Mouse (Mus musculus): ENCODE measurements at regions not wholly inside any gene's neighbourhood (a gene's known extent, or its start where the extent isn't known, plus 50 kb on each side); places are given as distances from the start of the nearest gene placed in this dataset.

DNA sequence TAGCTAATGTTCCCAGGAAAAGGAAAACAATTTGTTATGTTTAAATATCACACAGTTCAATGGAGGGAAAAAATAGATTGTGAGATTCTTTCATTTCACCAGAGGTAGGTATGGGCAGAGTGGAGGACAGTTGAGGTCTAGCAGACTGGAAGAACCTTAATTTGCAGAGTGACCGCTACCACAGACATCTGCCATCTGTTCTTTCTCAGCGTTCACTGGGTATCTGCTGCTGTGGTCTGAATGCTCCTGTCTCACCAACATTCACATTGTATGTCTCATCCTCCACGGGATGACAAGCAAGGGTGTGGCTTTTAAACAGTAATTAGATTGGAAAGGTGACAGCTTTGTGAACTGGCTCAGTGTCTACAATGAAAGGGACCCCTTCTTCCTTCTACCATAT lies 198.5 kb downstream of the Fam84b start:
- DNase-seq (ENCODE audit: low spot score) (no peak), ATAC-seq (ENCODE audit: insufficient read depth, low FRiP score, low TSS enrichment) (no peak)
- 88% methylated on average over 3 of the region's 3 CpGs for WGBS
- no peaks in the 10 kb centered on the region for H3K36me3 ChIP-seq (ENCODE audit: control insufficient read depth, insufficient read depth, low read length)
- no peak overlapping the region for H3K27ac ChIP-seq (ENCODE audit: low read depth, low read length)
- no peak overlapping the region for H3K9ac ChIP-seq (ENCODE audit: low read length)
- H3K4me1 ChIP-seq (ENCODE audit: control insufficient read depth, insufficient read depth, low read length), result no peaks in the 10 kb centered on the region
- no peak overlapping the region for H3K4me2 ChIP-seq (ENCODE audit: low read depth)
- H3K27me3 ChIP-seq (ENCODE audit: control insufficient read depth, insufficient read depth, low read length), result no peaks in the 10 kb centered on the region
- no peaks in the 10 kb centered on the region for H3K9me3 ChIP-seq (ENCODE audit: control insufficient read depth, low read length)
- no peak overlapping the region for H3K4me3 ChIP-seq (ENCODE audit: low read depth, low read length)

DNA sequence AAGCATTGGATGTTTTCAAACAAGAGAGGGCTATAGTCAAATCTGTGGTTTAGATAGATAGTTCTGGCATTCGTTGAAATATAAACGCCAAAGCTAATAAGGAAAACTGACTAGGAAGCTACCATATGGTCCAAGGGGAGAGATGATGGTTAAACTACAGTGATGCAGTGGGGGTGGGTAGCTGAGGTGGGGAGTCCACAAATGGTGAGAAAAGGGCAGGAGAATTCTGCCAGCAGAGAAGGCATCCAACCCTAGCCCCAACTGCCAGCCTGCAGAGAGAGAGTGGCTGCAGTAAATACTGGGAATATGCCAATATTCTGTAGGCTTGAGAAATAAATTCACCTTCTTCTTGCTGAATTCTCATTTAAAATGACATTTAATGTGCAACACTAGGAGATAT lies 204.3 kb downstream of the Fam84b start:
- H3K9ac ChIP-seq (ENCODE audit: low read length), result no peak overlapping the region
- DNase-seq (ENCODE audit: low spot score), result no peak
- no peak overlapping the region for H3K4me2 ChIP-seq (ENCODE audit: low read depth)
- H3K4me3 ChIP-seq (ENCODE audit: low read depth, low read length), result no peak overlapping the region
- no peaks in the 10 kb centered on the region for H3K36me3 ChIP-seq (ENCODE audit: control insufficient read depth, insufficient read depth, low read length)
- no peak for ATAC-seq (ENCODE audit: insufficient read depth, low FRiP score, low TSS enrichment)
- no peaks in the 10 kb centered on the region for H3K4me1 ChIP-seq (ENCODE audit: control insufficient read depth, insufficient read depth, low read length)
- H3K27me3 ChIP-seq (ENCODE audit: control insufficient read depth, insufficient read depth, low read length), result no peaks in the 10 kb centered on the region
- 90% methylated on average over 2 of the region's 2 CpGs for WGBS
- no peak overlapping the region for H3K27ac ChIP-seq (ENCODE audit: low read depth, low read length)
- H3K9me3 ChIP-seq (ENCODE audit: control insufficient read depth, low read length), result no peaks in the 10 kb centered on the region

DNA sequence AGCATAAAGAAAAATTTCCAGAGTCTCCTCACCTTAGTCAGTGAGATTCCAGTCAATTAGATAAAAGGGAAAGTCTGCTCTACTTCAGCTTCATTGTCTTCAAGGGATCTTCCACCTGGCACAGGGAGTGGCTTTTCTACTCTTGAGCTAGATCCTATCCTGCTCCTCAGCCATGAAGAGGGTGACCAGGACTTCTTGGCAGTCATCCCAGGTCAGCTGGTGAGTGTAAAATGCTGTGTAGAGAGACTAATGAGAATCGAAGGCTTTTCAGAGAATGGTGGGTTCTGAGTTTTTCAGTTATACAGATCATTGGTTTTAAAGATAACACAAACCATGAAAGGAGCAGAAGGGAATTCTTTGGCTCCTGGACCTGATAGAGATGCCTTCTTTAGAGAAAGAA lies 211.8 kb downstream of the Fam84b start:
- no peak for DNase-seq (ENCODE audit: low spot score)

DNA sequence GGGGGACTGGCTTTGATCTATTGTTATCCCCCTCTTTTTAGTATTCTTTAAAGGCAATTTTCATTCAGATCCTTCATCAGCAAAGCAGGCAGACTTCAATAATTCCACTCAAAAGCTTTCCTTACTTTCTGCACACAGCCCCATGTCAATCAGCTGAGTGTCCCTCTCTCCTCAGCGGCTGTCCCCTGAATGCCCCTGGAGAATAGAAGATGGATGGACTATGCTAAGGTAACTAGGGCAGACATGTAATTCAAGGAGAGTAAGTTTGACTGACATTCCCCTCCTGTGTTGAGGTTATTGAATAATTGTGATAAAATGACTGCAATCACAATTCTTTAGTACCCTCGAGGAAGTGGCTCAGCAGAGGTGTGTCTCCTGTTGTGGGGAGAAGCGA lies 220.1 kb downstream of the Fam84b start:
- Histone ChIP-seq H3K9ac (ENCODE audit: low read length) (no peak overlapping the region), H3K27me3 (ENCODE audit: control insufficient read depth, insufficient read depth, low read length) (no peaks in the 10 kb centered on the region), H3K4me1 (ENCODE audit: control insufficient read depth, insufficient read depth, low read length) (no peaks in the 10 kb centered on the region), H3K27ac (ENCODE audit: low read depth, low read length) (no peak overlapping the region), H3K36me3 (ENCODE audit: control insufficient read depth, insufficient read depth, low read length) (no peaks in the 10 kb centered on the region), H3K9me3 (ENCODE audit: control insufficient read depth, low read length) (no peaks in the 10 kb centered on the region), H3K4me3 (ENCODE audit: low read depth, low read length) (no peak overlapping the region), H3K4me2 (ENCODE audit: low read depth) (no peak overlapping the region)
- 0 out of 2 replicates have a peak, but pooled peaks have one; percentile 55 for ATAC-seq (ENCODE audit: insufficient read depth, low FRiP score, low TSS enrichment)
- 30% methylated on average over 3 of the region's 3 CpGs for WGBS
- no peak for DNase-seq (ENCODE audit: low spot score)

More for the DNA sequence above, 211.8 kb downstream of the Fam84b start:
- Histone ChIP-seq H3K4me3 (ENCODE audit: low read depth, low read length) (no peak overlapping the region), H3K9me3 (ENCODE audit: control insufficient read depth, low read length) (no peaks in the 10 kb centered on the region), H3K4me2 (ENCODE audit: low read depth) (no peak overlapping the region), H3K36me3 (ENCODE audit: control insufficient read depth, insufficient read depth, low read length) (no peaks in the 10 kb centered on the region), H3K27me3 (ENCODE audit: control insufficient read depth, insufficient read depth, low read length) (no peaks in the 10 kb centered on the region), H3K9ac (ENCODE audit: low read length) (no peak overlapping the region), H3K27ac (ENCODE audit: low read depth, low read length) (no peak overlapping the region), H3K4me1 (ENCODE audit: control insufficient read depth, insufficient read depth, low read length) (no peaks in the 10 kb centered on the region)
- no peak for ATAC-seq (ENCODE audit: insufficient read depth, low FRiP score, low TSS enrichment)
- WGBS, result 93% methylated on average over 1 of the region's 1 CpGs

DNA sequence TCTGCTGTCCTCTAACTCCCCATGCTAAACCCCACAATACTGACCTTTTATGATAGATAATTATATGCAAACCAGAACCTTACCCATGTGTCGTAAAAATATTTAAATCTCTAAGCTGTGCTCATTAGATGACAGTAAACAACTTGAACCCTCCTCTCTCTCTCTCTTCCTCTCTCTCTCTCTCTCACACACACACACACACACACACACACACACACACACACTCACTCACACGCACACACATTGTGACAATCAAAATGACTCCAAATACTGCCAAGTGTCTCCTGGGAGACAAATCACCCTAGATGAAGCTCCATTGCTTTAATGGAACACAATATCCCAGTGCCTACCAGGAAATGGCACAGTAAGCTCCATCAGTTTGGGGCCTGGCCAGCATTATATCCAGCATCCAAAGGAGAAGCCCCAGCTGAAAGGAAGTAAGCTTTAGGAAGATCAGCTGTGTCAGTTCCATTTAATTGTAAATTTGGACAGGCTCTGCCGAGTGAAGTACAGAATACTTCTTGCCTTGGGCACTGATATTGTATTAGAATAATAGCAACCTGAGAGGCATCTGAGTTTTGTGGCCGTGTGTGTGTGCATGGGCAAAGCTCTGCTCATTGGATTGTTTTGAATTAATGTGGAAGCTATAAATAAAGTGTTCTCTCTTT lies 220.7 kb downstream of the Fam84b start:
- ATAC-seq (ENCODE audit: insufficient read depth, low FRiP score, low TSS enrichment) (peak; percentile 72), DNase-seq (ENCODE audit: low spot score) (no peak)
- no peak overlapping the region for H3K27ac ChIP-seq (ENCODE audit: low read depth, low read length)
- no peak overlapping the region for H3K4me2 ChIP-seq (ENCODE audit: low read depth)
- H3K4me1 ChIP-seq (ENCODE audit: control insufficient read depth, insufficient read depth, low read length), result no peaks in the 10 kb centered on the region
- 54% methylated on average over 4 of the region's 4 CpGs for WGBS
- H3K27me3 ChIP-seq (ENCODE audit: control insufficient read depth, insufficient read depth, low read length), result no peaks in the 10 kb centered on the region
- H3K4me3 ChIP-seq (ENCODE audit: low read depth, low read length), result no peak overlapping the region
- H3K9ac ChIP-seq (ENCODE audit: low read length), result no peak overlapping the region
- no peaks in the 10 kb centered on the region for H3K36me3 ChIP-seq (ENCODE audit: control insufficient read depth, insufficient read depth, low read length)
- H3K9me3 ChIP-seq (ENCODE audit: control insufficient read depth, low read length), result no peaks in the 10 kb centered on the region

DNA sequence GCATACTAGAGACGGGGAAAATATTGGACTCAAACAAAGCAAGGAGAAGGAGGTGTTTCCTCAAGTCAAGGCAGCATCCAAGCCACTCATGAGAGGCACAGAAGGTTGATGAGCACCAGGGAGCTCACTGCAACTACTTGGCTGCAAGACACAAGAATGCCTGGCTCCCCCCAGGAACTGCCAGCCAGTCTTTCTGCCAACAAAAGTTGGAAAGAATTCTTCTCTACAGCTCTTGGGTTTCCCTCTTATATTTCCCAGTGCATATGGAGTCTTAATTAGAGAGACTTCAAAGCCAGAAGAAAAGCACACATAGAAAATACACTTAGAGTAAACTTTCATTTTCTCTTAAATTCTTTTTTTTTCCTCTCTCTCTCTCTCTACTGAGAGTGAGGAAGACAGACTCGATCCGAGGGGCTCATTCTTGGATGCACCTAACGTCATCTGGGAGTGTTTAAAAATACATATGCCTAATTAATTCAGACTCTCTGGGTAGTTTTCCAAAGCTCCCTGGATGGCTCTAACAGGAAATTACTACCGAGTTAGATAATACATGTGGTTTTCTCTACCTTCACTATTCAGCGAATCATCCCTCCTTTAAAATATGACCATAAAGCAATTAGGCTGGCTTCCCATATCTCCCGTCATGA lies 222.7 kb downstream of the Fam84b start:
- no peaks in the 10 kb centered on the region for H3K36me3 ChIP-seq (ENCODE audit: control insufficient read depth, insufficient read depth, low read length)
- WGBS, result 85% methylated on average over 7 of the region's 7 CpGs
- ATAC-seq (ENCODE audit: insufficient read depth, low FRiP score, low TSS enrichment), result no peak

DNA sequence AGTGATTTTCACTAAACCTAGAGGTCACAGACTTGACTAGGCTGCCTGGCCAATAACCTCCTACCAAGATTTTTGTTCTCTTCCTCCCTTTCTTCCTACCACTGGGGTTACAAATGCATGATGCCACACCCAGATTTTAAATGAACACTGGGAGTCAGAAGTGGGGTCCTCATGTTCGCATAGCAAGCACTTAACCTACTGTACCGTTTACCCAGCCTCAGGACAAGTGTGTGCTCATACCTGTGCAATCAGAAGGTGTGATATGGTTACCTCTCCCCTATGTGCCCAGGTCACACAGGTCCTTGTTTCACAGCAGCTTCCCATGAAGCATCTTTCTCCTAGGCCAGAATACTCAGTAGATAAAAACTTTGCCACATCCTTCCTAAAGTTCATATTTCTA lies 234.8 kb downstream of the Fam84b start:
- WGBS, result 84% methylated on average over 2 of the region's 2 CpGs

More for the DNA sequence above, 222.7 kb downstream of the Fam84b start:
- Histone ChIP-seq H3K9ac (ENCODE audit: low read length) (no peak overlapping the region), H3K27me3 (ENCODE audit: control insufficient read depth, insufficient read depth, low read length) (no peaks in the 10 kb centered on the region), H3K4me2 (ENCODE audit: low read depth) (no peak overlapping the region), H3K4me1 (ENCODE audit: control insufficient read depth, insufficient read depth, low read length) (no peaks in the 10 kb centered on the region), H3K4me3 (ENCODE audit: low read depth, low read length) (no peak overlapping the region), H3K27ac (ENCODE audit: low read depth, low read length) (no peak overlapping the region), H3K9me3 (ENCODE audit: control insufficient read depth, low read length) (no peaks in the 10 kb centered on the region)
- DNase-seq (ENCODE audit: low spot score), result no peak

DNA sequence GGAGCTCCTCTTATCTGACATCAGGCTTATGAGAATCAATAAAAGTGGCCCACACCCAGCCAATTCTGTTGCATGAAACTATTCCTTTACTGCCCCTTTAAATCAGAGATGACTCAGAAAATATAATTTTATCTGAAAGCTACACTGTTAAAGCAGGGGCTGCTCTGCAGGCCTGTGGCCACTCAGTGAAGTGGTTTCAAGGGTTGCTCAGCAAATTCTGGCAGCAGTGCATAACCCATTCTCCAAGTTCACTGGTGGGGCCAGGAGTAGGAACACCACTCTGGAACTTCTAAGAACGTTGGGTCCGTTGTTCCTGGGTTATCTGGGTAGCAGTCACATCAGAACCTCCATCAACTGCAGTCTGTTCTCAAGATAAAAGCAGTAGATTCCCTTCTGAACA lies 236.2 kb downstream of the Fam84b start:
- Histone ChIP-seq H3K27me3 (ENCODE audit: control insufficient read depth, insufficient read depth, low read length) (no peaks in the 10 kb centered on the region), H3K9me3 (ENCODE audit: control insufficient read depth, low read length) (no peaks in the 10 kb centered on the region), H3K9ac (ENCODE audit: low read length) (no peak overlapping the region), H3K4me2 (ENCODE audit: low read depth) (no peak overlapping the region), H3K4me1 (ENCODE audit: control insufficient read depth, insufficient read depth, low read length) (no peaks in the 10 kb centered on the region), H3K4me3 (ENCODE audit: low read depth, low read length) (no peak overlapping the region), H3K27ac (ENCODE audit: low read depth, low read length) (no peak overlapping the region), H3K36me3 (ENCODE audit: control insufficient read depth, insufficient read depth, low read length) (no peaks in the 10 kb centered on the region)
- ATAC-seq (ENCODE audit: insufficient read depth, low FRiP score, low TSS enrichment), result no peak
- WGBS, result 62% methylated on average over 2 of the region's 2 CpGs
- DNase-seq (ENCODE audit: low spot score), result no peak

More for the DNA sequence above, 234.8 kb downstream of the Fam84b start:
- H3K27me3 ChIP-seq (ENCODE audit: control insufficient read depth, insufficient read depth, low read length), result no peaks in the 10 kb centered on the region
- no peak overlapping the region for H3K9ac ChIP-seq (ENCODE audit: low read length)
- no peak overlapping the region for H3K4me3 ChIP-seq (ENCODE audit: low read depth, low read length)
- no peak overlapping the region for H3K4me2 ChIP-seq (ENCODE audit: low read depth)
- H3K9me3 ChIP-seq (ENCODE audit: control insufficient read depth, low read length), result no peaks in the 10 kb centered on the region
- no peak for ATAC-seq (ENCODE audit: insufficient read depth, low FRiP score, low TSS enrichment)
- H3K27ac ChIP-seq (ENCODE audit: low read depth, low read length), result no peak overlapping the region
- no peak for DNase-seq (ENCODE audit: low spot score)
- H3K36me3 ChIP-seq (ENCODE audit: control insufficient read depth, insufficient read depth, low read length), result no peaks in the 10 kb centered on the region
- H3K4me1 ChIP-seq (ENCODE audit: control insufficient read depth, insufficient read depth, low read length), result no peaks in the 10 kb centered on the region

DNA sequence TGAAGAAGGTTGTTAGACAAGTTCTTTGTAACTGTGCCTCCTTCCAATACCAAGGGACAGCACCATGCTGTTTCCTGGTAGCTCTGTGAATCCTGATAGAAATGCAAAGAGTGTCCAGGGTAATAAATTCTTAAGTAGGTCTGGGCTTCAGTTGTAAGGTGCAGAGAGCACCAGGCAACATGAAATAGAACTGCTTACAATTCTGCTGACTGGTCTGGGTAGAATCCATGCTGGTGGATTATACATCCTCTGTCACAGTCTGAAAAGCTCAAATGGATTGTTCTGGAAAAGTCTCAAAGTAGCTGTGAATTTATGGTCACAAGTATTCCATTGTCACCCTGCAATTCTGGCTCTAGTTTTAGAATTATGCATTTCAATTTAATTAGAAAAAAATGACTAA lies 251.7 kb downstream of the Fam84b start:
- Histone ChIP-seq H3K9ac (ENCODE audit: low read length) (no peak overlapping the region), H3K27me3 (ENCODE audit: control insufficient read depth, insufficient read depth, low read length) (no peaks in the 10 kb centered on the region), H3K36me3 (ENCODE audit: control insufficient read depth, insufficient read depth, low read length) (no peaks in the 10 kb centered on the region), H3K4me1 (ENCODE audit: control insufficient read depth, insufficient read depth, low read length) (no peaks in the 10 kb centered on the region), H3K27ac (ENCODE audit: low read depth, low read length) (no peak overlapping the region), H3K4me2 (ENCODE audit: low read depth) (no peak overlapping the region), H3K4me3 (ENCODE audit: low read depth, low read length) (no peak overlapping the region), H3K9me3 (ENCODE audit: control insufficient read depth, low read length) (no peaks in the 10 kb centered on the region)
- no peak for ATAC-seq (ENCODE audit: insufficient read depth, low FRiP score, low TSS enrichment)
- no peak for DNase-seq (ENCODE audit: low spot score)
